Mouse (Mus musculus) forebrain, embryonic 15.5 days (tissue): ENCODE measurements around the gene Kirrel3. TPM values are rescaled to one million over a fixed set of nuclear protein-coding genes. Genes with fewer than 3 reads are reported as not detected.

Experiments
- ATAC-seq: fragments of 200-750 bp; cut with Nextera tagmentation; replicated peaks from 2 replicates; pipeline ENCODE4 v1.8.0; 2017; ENCODE audit warnings: mild to moderate bottlenecking, moderate TSS enrichment, moderate library complexity
- H3K27ac ChIP-seq: fragments of 300-500 bp; sonication (generic); replicated peaks from 2 replicates; pipeline ENCODE4 v1.5.1; 2015; ENCODE audit warnings: mild to moderate bottlenecking, inconsistent platforms
- H3K27me3 ChIP-seq: fragments of 300-500 bp; sonication (generic); 2 replicates; pipeline ENCODE4 v1.6.1; 2015; ENCODE audit warnings: inconsistent platforms
- H3K36me3 ChIP-seq: fragments of 300-500 bp; sonication (generic); 2 replicates; pipeline ENCODE4 v1.6.1; 2015; ENCODE audit warnings: mild to moderate bottlenecking, inconsistent platforms
- H3K4me1 ChIP-seq: fragments of 300-500 bp; sonication (generic); 2 replicates; pipeline ENCODE4 v1.6.1; 2015; ENCODE audit warnings: inconsistent platforms
- H3K4me2 ChIP-seq: fragments of 300-500 bp; sonication (generic); replicated peaks from 2 replicates; pipeline ENCODE4 v1.6.1; 2015; ENCODE audit warnings: mild to moderate bottlenecking, inconsistent platforms
- H3K4me3 ChIP-seq: fragments of 300-500 bp; sonication (generic); 2 replicates; pipeline ENCODE4 v1.5.1; 2015; ENCODE audit warnings: mild to moderate bottlenecking, inconsistent platforms
- H3K9ac ChIP-seq: fragments of 300-500 bp; sonication (generic); replicated peaks from 2 replicates; pipeline ENCODE4 v1.6.1; 2015; ENCODE audit warnings: mild to moderate bottlenecking, inconsistent platforms
- H3K9me3 ChIP-seq: fragments of 300-500 bp; sonication (generic); 2 replicates; pipeline ENCODE4 v1.6.1; 2016; ENCODE audit warnings: inconsistent platforms
- WGBS: fragments of 180-500 bp; shearing (Covaris S2); methylation state at CpG from one replicate; pipeline ENCODE4 v1.1.7; 2015; ENCODE audit warnings: mixed read lengths; 5-methylcytosine and 5-hydroxymethylcytosine counted together
- polyA plus RNA-seq: library from polyadenylated mRNA; unstranded; fragments of >200 nt; fragmentation: Nextera tagmentation; extraction: Ambion mirVana; gene quantifications from 2 replicates; pipeline ENCODE4 v1.2.1, GENCODE M21; 2015

Kirrel3 gene
- polyA plus RNA-seq, 1 experiment from 2014 or later, result 48.1 TPM

- Histone ChIP-seq H3K4me1 (no peaks in the 10 kb centered on the region), H3K4me2 (no peak overlapping the region), H3K27me3 (no peaks in the 10 kb centered on the region), H3K9ac (no peak overlapping the region), H3K9me3 (no peaks in the 10 kb centered on the region), H3K27ac (no peak overlapping the region), H3K4me3 (no peak overlapping the region), H3K36me3 (no peaks in the 10 kb centered on the region)
- 90% methylated on average over 2 of the region's 2 CpGs for WGBS
- ATAC-seq, result no peak
Measured at GRCm38 (mm10) chr9:34478494-34478893, 7.2 kb upstream of the Kirrel3 start.

GRCm38 (mm10) chr9:34483236-34483635 lies 2.5 kb upstream of the Kirrel3 start:
- ATAC-seq, result no peak
- H3K9ac ChIP-seq, result no peak overlapping the region
- H3K4me2 ChIP-seq, result no peak overlapping the region
- no peaks in the 10 kb centered on the region for H3K36me3 ChIP-seq
- H3K27ac ChIP-seq, result no peak overlapping the region
- no peaks in the 10 kb centered on the region for H3K9me3 ChIP-seq
- WGBS, result 36% methylated on average over 2 of the region's 2 CpGs
- H3K4me1 ChIP-seq, result peaks cover 20% of the 10 kb centered on the region
- no peaks in the 10 kb centered on the region for H3K27me3 ChIP-seq
- no peak overlapping the region for H3K4me3 ChIP-seq

GRCm38 (mm10) chr9:34484665-34485064 lies 1.0 kb upstream of the Kirrel3 start:
- H3K4me1 ChIP-seq, result peaks cover 27% of the 10 kb centered on the region
- ATAC-seq, result no peak
- no peak overlapping the region for H3K4me3 ChIP-seq
- no peak overlapping the region for H3K9ac ChIP-seq
- H3K36me3 ChIP-seq, result no peaks in the 10 kb centered on the region
- no peak overlapping the region for H3K27ac ChIP-seq
- H3K4me2 ChIP-seq, result no peak overlapping the region
- 56% methylated on average over 6 of the region's 6 CpGs for WGBS
- H3K9me3 ChIP-seq, result no peaks in the 10 kb centered on the region
- no peaks in the 10 kb centered on the region for H3K27me3 ChIP-seq

GRCm38 (mm10) chr9:34488267-34488666 lies 2.6 kb downstream of the Kirrel3 start:
- WGBS, result 1% methylated on average over 9 of the region's 9 CpGs
- Histone ChIP-seq H3K9me3 (no peaks in the 10 kb centered on the region), H3K4me3 (peak overlapping the region; percentile 58), H3K36me3 (no peaks in the 10 kb centered on the region), H3K27ac (peak overlapping the region; percentile 69), H3K9ac (peak overlapping the region; percentile 61), H3K27me3 (no peaks in the 10 kb centered on the region), H3K4me2 (peak overlapping the region; percentile 68), H3K4me1 (peaks cover 43% of the 10 kb centered on the region)
- peak; percentile 42; the same call in 1 of the 2 replicates for ATAC-seq

GRCm38 (mm10) chr9:34488700-34489315 lies 3.1 kb downstream of the Kirrel3 start:
- H3K27me3 ChIP-seq, result no peaks in the 10 kb centered on the region
- ATAC-seq, result peak; percentile 90
- peak overlapping the region; percentile 61 for H3K9ac ChIP-seq
- peak overlapping the region; percentile 68 for H3K4me2 ChIP-seq
- H3K9me3 ChIP-seq, result no peaks in the 10 kb centered on the region
- peak overlapping the region; percentile 69 for H3K27ac ChIP-seq
- under 1% methylated on average over 51 of the region's 53 CpGs for WGBS
- no peaks in the 10 kb centered on the region for H3K36me3 ChIP-seq
- peaks cover 47% of the 10 kb centered on the region for H3K4me1 ChIP-seq
- H3K4me3 ChIP-seq, result peak overlapping the region; percentile 58

GRCm38 (mm10) chr9:34489316-34489710 lies 3.6 kb downstream of the Kirrel3 start:
- Histone ChIP-seq H3K27ac (peak overlapping the region; percentile 69; the same call in 1 of the 2 replicates), H3K27me3 (no peaks in the 10 kb centered on the region), H3K36me3 (no peaks in the 10 kb centered on the region), H3K4me1 (peaks cover 49% of the 10 kb centered on the region), H3K4me3 (peak overlapping the region; percentile 58), H3K9ac (peak overlapping the region; percentile 61), H3K4me2 (peak overlapping the region; percentile 68), H3K9me3 (no peaks in the 10 kb centered on the region)
- no peak for ATAC-seq
- 1% methylated on average over 13 of the region's 13 CpGs for WGBS

- H3K4me3 ChIP-seq, result peak overlapping the region; percentile 58
- H3K4me1 ChIP-seq, result peaks cover 53% of the 10 kb centered on the region
- H3K9me3 ChIP-seq, result no peaks in the 10 kb centered on the region
- no peak for ATAC-seq
- peak overlapping the region; percentile 61 for H3K9ac ChIP-seq
- H3K27me3 ChIP-seq, result no peaks in the 10 kb centered on the region
- WGBS, result 13% methylated on average over 5 of the region's 5 CpGs
- H3K4me2 ChIP-seq, result peak overlapping the region; percentile 68
- no peaks in the 10 kb centered on the region for H3K36me3 ChIP-seq
- no peak overlapping the region for H3K27ac ChIP-seq
Measured at GRCm38 (mm10) chr9:34489760-34490159, 4.1 kb downstream of the Kirrel3 start.

GRCm38 (mm10) chr9:34492121-34492520 lies 6.4 kb downstream of the Kirrel3 start:
- peak overlapping the region; percentile 58 for H3K4me3 ChIP-seq
- H3K36me3 ChIP-seq, result no peaks in the 10 kb centered on the region
- WGBS, result 52% methylated on average over 3 of the region's 3 CpGs
- H3K27me3 ChIP-seq, result no peaks in the 10 kb centered on the region
- no peak overlapping the region for H3K27ac ChIP-seq
- ATAC-seq, result no peak
- peak overlapping the region; percentile 68 for H3K4me2 ChIP-seq
- H3K9me3 ChIP-seq, result no peaks in the 10 kb centered on the region
- no peak overlapping the region for H3K9ac ChIP-seq
- peaks cover 44% of the 10 kb centered on the region for H3K4me1 ChIP-seq

- Histone ChIP-seq H3K4me2 (peak overlapping the region; percentile 68; the same call in 1 of the 2 replicates), H3K9ac (no peak overlapping the region), H3K9me3 (no peaks in the 10 kb centered on the region), H3K27ac (no peak overlapping the region), H3K4me3 (no peak overlapping the region), H3K36me3 (no peaks in the 10 kb centered on the region), H3K27me3 (peaks cover 4% of the 10 kb centered on the region; the same call in 1 of the 2 replicates), H3K4me1 (peaks cover 32% of the 10 kb centered on the region)
- WGBS, result 7% methylated on average over 2 of the region's 2 CpGs
- no peak for ATAC-seq
Measured at GRCm38 (mm10) chr9:34493571-34493970, 7.9 kb downstream of the Kirrel3 start.

- no peak overlapping the region for H3K9ac ChIP-seq
- H3K27me3 ChIP-seq, result peaks cover 4% of the 10 kb centered on the region; the same call in 1 of the 2 replicates
- H3K9me3 ChIP-seq, result no peaks in the 10 kb centered on the region
- peaks cover 12% of the 10 kb centered on the region; the same call in 1 of the 2 replicates for H3K4me1 ChIP-seq
- WGBS, result 90% methylated on average over 2 of the region's 2 CpGs
- H3K4me2 ChIP-seq, result no peak overlapping the region
- H3K4me3 ChIP-seq, result no peak overlapping the region
- peak; percentile 28; the same call in 1 of the 2 replicates for ATAC-seq
- H3K27ac ChIP-seq, result no peak overlapping the region
- H3K36me3 ChIP-seq, result no peaks in the 10 kb centered on the region
Measured at GRCm38 (mm10) chr9:34498126-34498525, 12.4 kb downstream of the Kirrel3 start.

GRCm38 (mm10) chr9:34498651-34499050 lies 13.0 kb downstream of the Kirrel3 start:
- Histone ChIP-seq H3K4me2 (no peak overlapping the region), H3K27ac (no peak overlapping the region), H3K4me3 (no peak overlapping the region), H3K27me3 (peaks cover 4% of the 10 kb centered on the region; the same call in 1 of the 2 replicates), H3K36me3 (no peaks in the 10 kb centered on the region), H3K9ac (no peak overlapping the region), H3K4me1 (peaks cover 7% of the 10 kb centered on the region; the same call in 1 of the 2 replicates), H3K9me3 (no peaks in the 10 kb centered on the region)
- 3% methylated on average over 5 of the region's 5 CpGs for WGBS
- ATAC-seq, result peak; percentile 78

GRCm38 (mm10) chr9:34507164-34507563 lies 21.5 kb downstream of the Kirrel3 start:
- Histone ChIP-seq H3K4me1 (peaks cover 16% of the 10 kb centered on the region), H3K4me2 (no peak overlapping the region), H3K4me3 (no peak overlapping the region), H3K9ac (no peak overlapping the region), H3K9me3 (no peaks in the 10 kb centered on the region), H3K36me3 (no peaks in the 10 kb centered on the region), H3K27me3 (no peaks in the 10 kb centered on the region), H3K27ac (peak overlapping the region; percentile 75)
- ATAC-seq, result peak; percentile 87
- WGBS, result 50% methylated on average over 2 of the region's 2 CpGs

- Histone ChIP-seq H3K27ac (no peak overlapping the region), H3K36me3 (no peaks in the 10 kb centered on the region), H3K9ac (no peak overlapping the region), H3K9me3 (no peaks in the 10 kb centered on the region), H3K27me3 (no peaks in the 10 kb centered on the region), H3K4me1 (no peaks in the 10 kb centered on the region), H3K4me2 (no peak overlapping the region), H3K4me3 (no peak overlapping the region)
- 84% methylated on average over 6 of the region's 6 CpGs for WGBS
- no peak for ATAC-seq
Measured at GRCm38 (mm10) chr9:34518861-34519260, 33.2 kb downstream of the Kirrel3 start.
